Mouse (Mus musculus) embryonic facial prominence, embryonic 11.5 days (tissue): ENCODE measurements at regions not wholly inside any gene's neighbourhood (a gene's known extent, or its start where the extent isn't known, plus 50 kb on each side); places are given as distances from the start of the nearest gene placed in this dataset.
A peak's percentile ranks its signal among the peaks of the same experiment; 100 is the strongest.

Experiments used
- ATAC-seq: fragments of 200-750 bp; cut with Nextera tagmentation; replicated peaks from 2 replicates; pipeline ENCODE4 v1.8.0; 2017; ENCODE audit warnings: low read depth; ENCODE audit not compliant: insufficient number of reproducible peaks, low FRiP score, low TSS enrichment
- DNase-seq: peaks from one replicate; pipeline ENCODE4 v3.0.0-alpha.2; 2015; ENCODE audit warnings: low spot score
- H3K27ac ChIP-seq: fragments of 300-500 bp; sonication (generic); replicated peaks from 2 replicates; pipeline ENCODE4 v1.5.1; 2014; ENCODE audit warnings: mild to moderate bottlenecking, low read depth, low read length, control low read depth
- H3K27me3 ChIP-seq: fragments of 300-500 bp; sonication (generic); 2 replicates; pipeline ENCODE4 v1.6.1; 2014; ENCODE audit warnings: mild to moderate bottlenecking, low read length, moderate library complexity, mixed read lengths; ENCODE audit not compliant: control insufficient read depth, insufficient read depth
- H3K36me3 ChIP-seq: fragments of 300-500 bp; sonication (generic); replicated peaks from 2 replicates; pipeline ENCODE4 v1.6.1; 2014; ENCODE audit warnings: low read depth, mild to moderate bottlenecking, low read length, moderate library complexity, mixed read lengths; ENCODE audit not compliant: control insufficient read depth, insufficient read depth
- H3K4me1 ChIP-seq: fragments of 300-500 bp; sonication (generic); 2 replicates; pipeline ENCODE4 v1.6.1; 2014; ENCODE audit warnings: low read length, mixed read lengths; ENCODE audit not compliant: control insufficient read depth, insufficient read depth
- H3K4me2 ChIP-seq: fragments of 300-500 bp; sonication (generic); 2 replicates; pipeline ENCODE4 v1.6.1; 2014; ENCODE audit warnings: low read depth, mild to moderate bottlenecking, control low read depth, low read length, moderate library complexity
- H3K4me3 ChIP-seq: fragments of 300-500 bp; sonication (generic); 2 replicates; pipeline ENCODE4 v1.5.1; 2014; ENCODE audit warnings: low read depth, low read length, control low read depth
- H3K9ac ChIP-seq: fragments of 300-500 bp; sonication (generic); replicated peaks from 2 replicates; pipeline ENCODE4 v1.6.1; 2014; ENCODE audit warnings: mild to moderate bottlenecking, control low read depth, low read length
- H3K9me3 ChIP-seq: fragments of 300-500 bp; sonication (generic); replicated peaks from 2 replicates; pipeline ENCODE4 v1.6.1; 2016; ENCODE audit warnings: mild to moderate bottlenecking, low read length, inconsistent platforms, mixed read lengths; ENCODE audit not compliant: control insufficient read depth
- WGBS: fragments of 180-500 bp; shearing (Covaris S2); extraction: QIAGEN DNeasy Blood & Tissue Kit; methylation state at CpG from one replicate; pipeline ENCODE4 v1.1.7; 2014; 5-methylcytosine and 5-hydroxymethylcytosine counted together

- Histone ChIP-seq H3K9ac (no peak overlapping the region), H3K4me2 (no peak overlapping the region), H3K9me3 (no peaks in the 10 kb centered on the region), H3K27ac (no peak overlapping the region), H3K36me3 (no peaks in the 10 kb centered on the region), H3K4me1 (no peaks in the 10 kb centered on the region), H3K27me3 (no peaks in the 10 kb centered on the region), H3K4me3 (no peak overlapping the region)
- WGBS = 88% methylated on average over 4 of the region's 4 CpGs
- ATAC-seq (no peak), DNase-seq (no peak)
These were observed 83.7 kb upstream of the L3mbtl4 start for GRCm38 (mm10) chr17:68189888-68190287.

GRCm38 (mm10) chr17:68205545-68205944 is 68.1 kb upstream of the L3mbtl4 start:
- Histone ChIP-seq H3K9ac (no peak overlapping the region), H3K4me1 (no peaks in the 10 kb centered on the region), H3K27ac (no peak overlapping the region), H3K4me2 (no peak overlapping the region), H3K27me3 (no peaks in the 10 kb centered on the region), H3K9me3 (no peaks in the 10 kb centered on the region), H3K36me3 (no peaks in the 10 kb centered on the region), H3K4me3 (no peak overlapping the region)
- no peak for DNase-seq
- no peak for ATAC-seq
- WGBS = 88% methylated on average over 4 of the region's 4 CpGs

- H3K36me3 ChIP-seq = no peaks in the 10 kb centered on the region
- DNase-seq (no peak), ATAC-seq (no peak)
- no peak overlapping the region for H3K4me3 ChIP-seq
- no peaks in the 10 kb centered on the region for H3K27me3 ChIP-seq
- no peaks in the 10 kb centered on the region for H3K4me1 ChIP-seq
- no peak overlapping the region for H3K27ac ChIP-seq
- no peaks in the 10 kb centered on the region for H3K9me3 ChIP-seq
- WGBS = 43% methylated on average over 2 of the region's 2 CpGs
- no peak overlapping the region for H3K9ac ChIP-seq
- H3K4me2 ChIP-seq = no peak overlapping the region
These were observed 64.8 kb upstream of the L3mbtl4 start for GRCm38 (mm10) chr17:68208837-68209236.

GRCm38 (mm10) chr17:68210313-68211254 is 63.0 kb upstream of the L3mbtl4 start:
- H3K9ac ChIP-seq = no peak overlapping the region
- H3K4me1 ChIP-seq = no peaks in the 10 kb centered on the region
- no peak overlapping the region for H3K4me3 ChIP-seq
- no peaks in the 10 kb centered on the region for H3K9me3 ChIP-seq
- 24% methylated on average over 14 of the region's 14 CpGs for WGBS
- DNase-seq (peak; percentile 65), ATAC-seq (no peak)
- no peak overlapping the region for H3K4me2 ChIP-seq
- no peaks in the 10 kb centered on the region for H3K27me3 ChIP-seq
- no peak overlapping the region for H3K27ac ChIP-seq
- no peaks in the 10 kb centered on the region for H3K36me3 ChIP-seq

- 77% methylated on average over 4 of the region's 4 CpGs for WGBS
These were observed 55.4 kb upstream of the L3mbtl4 start for GRCm38 (mm10) chr17:68218246-68218645.

GRCm38 (mm10) chr17:68223170-68223569 is 50.4 kb upstream of the L3mbtl4 start:
- Histone ChIP-seq H3K4me2 (no peak overlapping the region), H3K9me3 (no peaks in the 10 kb centered on the region), H3K9ac (no peak overlapping the region), H3K4me3 (no peak overlapping the region), H3K4me1 (no peaks in the 10 kb centered on the region), H3K36me3 (no peaks in the 10 kb centered on the region), H3K27me3 (no peaks in the 10 kb centered on the region), H3K27ac (no peak overlapping the region)
- ATAC-seq = no peak
- DNase-seq = no peak
- 86% methylated on average over 3 of the region's 3 CpGs for WGBS

More at GRCm38 (mm10) chr17:68218246-68218645, 55.4 kb upstream of the L3mbtl4 start:
- ATAC-seq = no peak
- no peak for DNase-seq
- Histone ChIP-seq H3K4me2 (no peak overlapping the region), H3K9ac (no peak overlapping the region), H3K4me3 (no peak overlapping the region), H3K27me3 (no peaks in the 10 kb centered on the region), H3K9me3 (no peaks in the 10 kb centered on the region), H3K36me3 (no peaks in the 10 kb centered on the region), H3K27ac (no peak overlapping the region), H3K4me1 (no peaks in the 10 kb centered on the region)
